Mouse (Mus musculus) spleen, adult 10 weeks (tissue): ENCODE data around the gene Yipf7. TPM values are rescaled to one million over a fixed set of nuclear protein-coding genes. Genes with fewer than 3 reads are reported as not detected.

Source experiments
- polyA plus RNA-seq: library from polyadenylated mRNA; stranded (reverse); fragments of 350-450 nt; fragmentation: Illumina TruSeq; extraction: RNeasy Lipid Tissue Mini Kit (QIAGEN cat#74804); gene quantifications from one replicate; pipeline ENCODE4 v1.2.3, GENCODE M21; 2015; ENCODE audit warnings: low replicate concordance; ENCODE audit not compliant: insufficient read depth

Gene Yipf7
- not detected for polyA plus RNA-seq

GRCm38 (mm10) chr5:69542489-69542888 is at the start of gene Yipf7:
Gene Yipf7, minus strand, starts transcription at chr5:69542648.

GRCm38 (mm10) chr5:69591640-69592461 is 49.4 kb upstream of the Yipf7 start, which contains the start of gene Gnpda2:
Gene Gnpda2, minus strand, starts transcription at chr5:69592340.

GRCm38 (mm10) chr5:69556628-69557403 is 14.4 kb upstream of the Yipf7 start, which contains the start of gene Guf1:
Gene Guf1, plus strand, starts transcription at chr5:69556923.

Other genes with a start within 250 kb of the Yipf7 start
- gene Kctd8, start 201.0 kb downstream of the Yipf7 start, polyA plus RNA-seq = not detected
- 40.3 TPM for gene Guf1, start 14.3 kb upstream of the Yipf7 start, polyA plus RNA-seq
- gene Gnpda2, start 49.7 kb upstream of the Yipf7 start, polyA plus RNA-seq = 33.4 TPM